8 mouse cellular contexts compared by ENCODE assay signal in genomic region chr9:107612191-107612944, GRCm38 (mm10). TPM values are rescaled to one million over a fixed set of nuclear protein-coding genes. Genes with fewer than 3 reads are reported as not detected.
DNase-seq lines count a peak whose midpoint lies in the region; ATAC-seq and TF ChIP-seq lines count a peak whose summit lies in the region.

No protein-coding gene starts in this region.

- H3K27me3 ChIP-seq in forebrain, embryonic 10.5 days (ENCODE audit: poor library complexity, severe bottlenecking): no peaks in the 10 kb centered on the region
- H3K27me3 ChIP-seq in heart, embryonic 16.5 days (ENCODE audit: control insufficient read depth, insufficient read depth, low read length): no peaks in the 10 kb centered on the region
- H3K27me3 ChIP-seq in liver, embryonic 16.5 days (ENCODE audit: control insufficient read depth, insufficient read depth, low read depth, low read length): no peaks in the 10 kb centered on the region
- H3K27me3 ChIP-seq in neural tube, embryonic 13.5 days: no peaks in the 10 kb centered on the region
- H3K27me3 ChIP-seq in testis, adult 2 months (ENCODE audit: control insufficient read depth, insufficient read depth, low read length): no peaks in the 10 kb centered on the region

- ATAC-seq in heart, embryonic 16.5 days (replicated peaks; ENCODE audit: extremely low read depth, insufficient read depth, low FRiP score): peak; percentile 90
- ATAC-seq in liver, embryonic 16.5 days (ENCODE audit: low read depth): peak; percentile 95
- ATAC-seq in neural tube, embryonic 13.5 days (ENCODE audit: low read depth): peak; percentile 94

- TF ChIP-seq CTCF in testis, adult 2 months (IDR thresholded peaks at IDR 0.05; ENCODE audit: control insufficient read depth, insufficient read depth, insufficient replicate concordance, low read depth, low read length): peak; percentile 96

- no peaks in the 10 kb centered on the region for H3K9me3 ChIP-seq in forebrain, embryonic 10.5 days
- no peaks in the 10 kb centered on the region for H3K9me3 ChIP-seq in heart, embryonic 16.5 days (replicated peaks; ENCODE audit: control insufficient read depth, low read length)
- H3K9me3 ChIP-seq in liver, embryonic 16.5 days (replicated peaks; ENCODE audit: control insufficient read depth, low read length): no peaks in the 10 kb centered on the region
- H3K9me3 ChIP-seq in neural tube, embryonic 13.5 days: no peaks in the 10 kb centered on the region

- WGBS in forebrain, embryonic 10.5 days: 3% methylated on average over 42 of the region's 48 CpGs
- 6% methylated on average over 48 of the region's 48 CpGs for WGBS in heart, embryonic 16.5 days
- WGBS in liver, embryonic 16.5 days (ENCODE audit: insufficient replicate concordance): 4% methylated on average over 42 of the region's 48 CpGs
- 2% methylated on average over 45 of the region's 48 CpGs for WGBS in neural tube, embryonic 13.5 days

- DNase-seq in CD8-positive naive resting alpha-beta T cell, adult 2 months (ENCODE audit: low read depth in 2 of 2, low spot score in 2 of 2): peak; percentile 95 to 96
- peak; percentile 95 for DNase-seq in c-Kit-positive CD71-negative TER-119-negative erythroid progenitor cells, embryonic 14.5 days (ENCODE audit: low read depth)
- peak; percentile 99 for DNase-seq in forebrain, embryonic 10.5 days (ENCODE audit: extremely low spot score, low spot score)
- DNase-seq in kidney, postnatal 36 days: peak; percentile 98 to 100

- peak; percentile 42; the same call in 1 of the 2 replicates for TF ChIP-seq POLR2A in testis, adult 2 months (IDR thresholded peaks at IDR 0.05; ENCODE audit: control insufficient read depth, low read depth, low read length)

- H3K4me3 ChIP-seq in forebrain, embryonic 10.5 days: peak overlapping the region; percentile 50
- H3K4me3 ChIP-seq in heart, embryonic 16.5 days (ENCODE audit: low read length): peak overlapping the region; percentile 54
- peak overlapping the region; percentile 62 for H3K4me3 ChIP-seq in liver, embryonic 16.5 days (ENCODE audit: low read depth, low read length)
- peak overlapping the region; percentile 28 for H3K4me3 ChIP-seq in neural tube, embryonic 13.5 days
- peak overlapping the region; percentile 61 for H3K4me3 ChIP-seq in testis, adult 2 months (ENCODE audit: control insufficient read depth, low read depth, low read length)

- peak overlapping the region; percentile 96 for H3K27ac ChIP-seq in forebrain, embryonic 10.5 days
- H3K27ac ChIP-seq in heart, embryonic 16.5 days (ENCODE audit: low read length): peak overlapping the region; percentile 94
- H3K27ac ChIP-seq in liver, embryonic 16.5 days (ENCODE audit: low read length): peak overlapping the region; percentile 71
- H3K27ac ChIP-seq in neural tube, embryonic 13.5 days (replicated peaks): peak overlapping the region; percentile 98
- peak overlapping the region; percentile 54; the same call in 1 of the 2 replicates for H3K27ac ChIP-seq in testis, adult 2 months (ENCODE audit: control insufficient read depth, insufficient read depth, low read depth, low read length)

- H3K4me1 ChIP-seq in forebrain, embryonic 10.5 days: peaks cover 90% of the 10 kb centered on the region
- peaks cover 47% of the 10 kb centered on the region for H3K4me1 ChIP-seq in heart, embryonic 16.5 days (ENCODE audit: control insufficient read depth, insufficient read depth, low read length)
- peaks cover 12% of the 10 kb centered on the region for H3K4me1 ChIP-seq in liver, embryonic 16.5 days (ENCODE audit: control insufficient read depth, low read depth, low read length)
- peaks cover 55% of the 10 kb centered on the region for H3K4me1 ChIP-seq in neural tube, embryonic 13.5 days (replicated peaks)
- peaks cover 11% of the 10 kb centered on the region for H3K4me1 ChIP-seq in testis, adult 2 months (ENCODE audit: control insufficient read depth, insufficient read depth, low read length)

- H3K9ac ChIP-seq in heart, embryonic 16.5 days (ENCODE audit: low read length): peak overlapping the region; percentile 89
- peak overlapping the region; percentile 75 for H3K9ac ChIP-seq in liver, embryonic 16.5 days (ENCODE audit: low read depth, low read length)
- peak overlapping the region; percentile 76 for H3K9ac ChIP-seq in neural tube, embryonic 13.5 days

- peaks cover 39% of the 10 kb centered on the region for H3K36me3 ChIP-seq in forebrain, embryonic 10.5 days (replicated peaks)
- peaks cover 23% of the 10 kb centered on the region for H3K36me3 ChIP-seq in heart, embryonic 16.5 days (ENCODE audit: control insufficient read depth, insufficient read depth)
- H3K36me3 ChIP-seq in liver, embryonic 16.5 days (ENCODE audit: control insufficient read depth, insufficient read depth): peaks cover 17% of the 10 kb centered on the region
- H3K36me3 ChIP-seq in neural tube, embryonic 13.5 days: peaks cover 33% of the 10 kb centered on the region
- no peaks in the 10 kb centered on the region for H3K36me3 ChIP-seq in testis, adult 2 months (ENCODE audit: control insufficient read depth, insufficient read depth, low read length)

- peak overlapping the region; percentile 85 for H3K4me2 ChIP-seq in heart, embryonic 16.5 days (ENCODE audit: low read depth, low read length)
- H3K4me2 ChIP-seq in liver, embryonic 16.5 days (ENCODE audit: low read depth, low read length): peak overlapping the region; percentile 97
- H3K4me2 ChIP-seq in neural tube, embryonic 13.5 days: peak overlapping the region; percentile 55

RNA-seq across cellular contexts. Expression of gene Sema3b, which starts 3.3 kb away (rescaled TPM):
- polyA plus RNA-seq in forebrain, embryonic 10.5 days (2016; fragmentation: Nextera tagmentation; extraction: Ambion mirVana): 1.4 and 2.0 TPM in 2 replicates
- polyA plus RNA-seq in heart, embryonic 16.5 days (2015; fragmentation: Nextera tagmentation; extraction: Ambion mirVana): 11.0 and 12.0 TPM in 2 replicates
- 0.33 and 1.4 TPM in 2 replicates for polyA plus RNA-seq in liver, embryonic 16.5 days (2015; fragmentation: Nextera tagmentation; extraction: Ambion mirVana)
- 6.5 and 9.0 TPM in 2 replicates for polyA plus RNA-seq in neural tube, embryonic 13.5 days (2015; fragmentation: Nextera tagmentation; extraction: Ambion mirVana)
- 2.1 and 4.1 TPM in 2 replicates for polyA plus RNA-seq in testis, adult 2 months (2012; rRNA removed)

RNA-seq across cellular contexts. Expression of gene Gnai2, which starts 22.8 kb away (rescaled TPM):
- polyA plus RNA-seq in forebrain, embryonic 10.5 days (2016; fragmentation: Nextera tagmentation; extraction: Ambion mirVana): 526 and 533 TPM in 2 replicates
- polyA plus RNA-seq in heart, embryonic 16.5 days (2015; fragmentation: Nextera tagmentation; extraction: Ambion mirVana): 419 and 458 TPM in 2 replicates
- polyA plus RNA-seq in liver, embryonic 16.5 days (2015; fragmentation: Nextera tagmentation; extraction: Ambion mirVana): 144 and 153 TPM in 2 replicates
- 350 and 384 TPM in 2 replicates for polyA plus RNA-seq in neural tube, embryonic 13.5 days (2015; fragmentation: Nextera tagmentation; extraction: Ambion mirVana)
- polyA plus RNA-seq in testis, adult 2 months (2012; rRNA removed): 87.7 and 103 TPM in 2 replicates

RNA-seq across cellular contexts. Expression of gene Ifrd2, which starts 24.9 kb away (rescaled TPM):
- polyA plus RNA-seq in forebrain, embryonic 10.5 days (2016; fragmentation: Nextera tagmentation; extraction: Ambion mirVana): 58.6 and 66.8 TPM in 2 replicates
- polyA plus RNA-seq in heart, embryonic 16.5 days (2015; fragmentation: Nextera tagmentation; extraction: Ambion mirVana): 45.7 and 46.5 TPM in 2 replicates
- 145 and 166 TPM in 2 replicates for polyA plus RNA-seq in liver, embryonic 16.5 days (2015; fragmentation: Nextera tagmentation; extraction: Ambion mirVana)
- 13.5 and 17.4 TPM in 2 replicates for polyA plus RNA-seq in neural tube, embryonic 13.5 days (2015; fragmentation: Nextera tagmentation; extraction: Ambion mirVana)
- polyA plus RNA-seq in testis, adult 2 months (2012; rRNA removed): 16.4 and 20.5 TPM in 2 replicates

RNA-seq across cellular contexts. Expression of gene Hyal3, which starts 31.8 kb away (rescaled TPM):
- 0.42 and 0.47 TPM in 2 replicates for polyA plus RNA-seq in forebrain, embryonic 10.5 days (2016; fragmentation: Nextera tagmentation; extraction: Ambion mirVana)
- 0.54 and 0.69 TPM in 2 replicates for polyA plus RNA-seq in heart, embryonic 16.5 days (2015; fragmentation: Nextera tagmentation; extraction: Ambion mirVana)
- 0.89 and 0.96 TPM in 2 replicates for polyA plus RNA-seq in liver, embryonic 16.5 days (2015; fragmentation: Nextera tagmentation; extraction: Ambion mirVana)
- 1.9 and 2.0 TPM in 2 replicates for polyA plus RNA-seq in neural tube, embryonic 13.5 days (2015; fragmentation: Nextera tagmentation; extraction: Ambion mirVana)
- polyA plus RNA-seq in testis, adult 2 months (2012; rRNA removed): 1.6 and 1.8 TPM in 2 replicates

RNA-seq across cellular contexts. Expression of gene Naa80, which starts 33.7 kb away (rescaled TPM):
- 13.9 and 17.9 TPM in 2 replicates for polyA plus RNA-seq in forebrain, embryonic 10.5 days (2016; fragmentation: Nextera tagmentation; extraction: Ambion mirVana)
- 15.1 and 19.2 TPM in 2 replicates for polyA plus RNA-seq in heart, embryonic 16.5 days (2015; fragmentation: Nextera tagmentation; extraction: Ambion mirVana)
- polyA plus RNA-seq in liver, embryonic 16.5 days (2015; fragmentation: Nextera tagmentation; extraction: Ambion mirVana): 10.5 and 14.1 TPM in 2 replicates
- polyA plus RNA-seq in neural tube, embryonic 13.5 days (2015; fragmentation: Nextera tagmentation; extraction: Ambion mirVana): 15.9 and 19.0 TPM in 2 replicates
- polyA plus RNA-seq in testis, adult 2 months (2012; rRNA removed): 136 and 139 TPM in 2 replicates

Comparison
In these comparisons a context has a peak if more than half of its experiments do, and no peak if none do; other contexts are left out.
1. Peak in every context shown above with its lines: DNase-seq, ATAC-seq, H3K4me3 ChIP-seq and H3K27ac ChIP-seq.